In the genomic region with DNA sequence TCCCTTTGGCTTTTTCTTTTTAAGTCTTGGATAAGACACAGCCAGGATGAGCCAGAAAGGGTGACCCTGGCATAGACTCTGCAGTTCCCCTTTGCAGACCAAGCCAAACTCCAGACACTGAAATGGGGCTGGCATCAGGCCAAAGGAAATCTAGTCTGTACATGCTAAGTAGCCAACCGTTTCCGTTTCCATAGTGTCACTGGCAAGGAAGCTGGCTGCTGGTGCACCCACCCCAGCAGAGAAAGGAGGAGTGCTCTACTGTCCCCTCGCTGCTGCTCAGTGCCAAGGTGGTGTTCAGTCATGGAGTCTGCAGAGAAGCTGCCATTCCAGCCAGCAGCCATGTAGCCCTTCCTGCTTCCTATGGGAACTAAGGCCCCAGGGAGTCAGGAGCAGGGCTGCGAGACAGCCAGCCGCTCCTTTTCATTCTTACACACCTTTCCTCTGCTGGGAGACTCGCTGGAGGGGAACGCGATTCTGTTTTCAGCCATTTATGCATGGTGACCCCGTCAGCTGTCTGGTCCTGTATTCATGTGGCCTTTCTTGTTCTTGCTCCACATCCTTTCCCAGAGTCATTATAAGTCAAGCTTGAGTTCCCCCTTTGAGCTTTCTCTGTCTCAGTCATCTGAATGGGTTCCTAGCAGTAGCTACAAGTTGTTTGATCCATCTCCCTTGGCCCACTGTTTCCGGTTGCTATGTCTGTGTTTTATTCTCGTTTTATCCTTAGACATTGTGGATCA, we compare ENCODE assay signal across 9 mouse cellular contexts.
DNase-seq lines count a peak whose midpoint lies in the region; ATAC-seq and TF ChIP-seq lines count a peak whose summit lies in the region.
"Had no signal": no experiment of that assay in that cellular context is flagged by ENCODE, and none has a peak within 500 bp of the region (broad histone marks: within the 10 kb centered on the region; RNA-seq: fewer than 3 reads in every experiment).

No protein-coding gene starts in this region.

- H3K9ac ChIP-seq in hindbrain, embryonic 11.5 days (ENCODE audit: low read depth, low read length) = no peak overlapping the region
- no peak overlapping the region for H3K9ac ChIP-seq in lung, postnatal 0 days (replicated peaks; ENCODE audit: low read depth)

- H3K36me3 ChIP-seq in hindbrain, embryonic 11.5 days (ENCODE audit: control insufficient read depth, insufficient read depth, low read length) = no peaks in the 10 kb centered on the region
- no peaks in the 10 kb centered on the region for H3K36me3 ChIP-seq in lung, postnatal 0 days (ENCODE audit: insufficient read depth, low read length)

- no peak overlapping the region for H3K4me2 ChIP-seq in hindbrain, embryonic 11.5 days (replicated peaks; ENCODE audit: low read depth, low read length)
- H3K4me2 ChIP-seq in lung, postnatal 0 days (replicated peaks; ENCODE audit: low read depth, low read length) = no peak overlapping the region

- no peak overlapping the region for H3K27ac ChIP-seq in gastrocnemius, adult 2 months
- no peak overlapping the region for H3K27ac ChIP-seq in hindbrain, embryonic 11.5 days (ENCODE audit: low read depth, low read length)
- H3K27ac ChIP-seq in lung, postnatal 0 days (ENCODE audit: low read length) = 0 out of 2 replicates have a peak overlapping the region, but pooled peaks have one; percentile 26
- H3K27ac ChIP-seq: macrophage had no signal

- H3K4me3 ChIP-seq in gastrocnemius, adult 2 months = no peak overlapping the region
- no peak overlapping the region for H3K4me3 ChIP-seq in hindbrain, embryonic 11.5 days (ENCODE audit: low read depth, low read length)
- no peak overlapping the region for H3K4me3 ChIP-seq in lung, postnatal 0 days (ENCODE audit: low read depth, low read length)

- H3K27me3 ChIP-seq in hindbrain, embryonic 11.5 days (ENCODE audit: control insufficient read depth, insufficient read depth, low read length) = no peaks in the 10 kb centered on the region
- H3K27me3 ChIP-seq in lung, postnatal 0 days (replicated peaks; ENCODE audit: insufficient read depth, low read length) = no peaks in the 10 kb centered on the region

- no peak; the same call in 1 of the 2 replicates for TF ChIP-seq EP300 in lung, postnatal 0 days (IDR thresholded peaks at IDR 0.05)

- no peaks in the 10 kb centered on the region for H3K4me1 ChIP-seq in hindbrain, embryonic 11.5 days (replicated peaks; ENCODE audit: control insufficient read depth, insufficient read depth, low read length)
- peaks cover 20% of the 10 kb centered on the region for H3K4me1 ChIP-seq in lung, postnatal 0 days (ENCODE audit: insufficient read depth, low read depth, low read length)

- H3K9me3 ChIP-seq in hindbrain, embryonic 11.5 days (ENCODE audit: control insufficient read depth, low read length) = no peaks in the 10 kb centered on the region
- H3K9me3 ChIP-seq in lung, postnatal 0 days (ENCODE audit: low read length) = no peaks in the 10 kb centered on the region

- peak; percentile 42 to 52 for DNase-seq in adrenal gland, adult 18-20 months (ENCODE audit: low spot score in 2 of 2)
- peak; percentile 20 for DNase-seq in cerebellum, adult 11-12 months
- peak; percentile 59 for DNase-seq in gastrocnemius, adult 2 months
- DNase-seq in hindbrain, embryonic 11.5 days (ENCODE audit: low spot score) = peak; percentile 46
- DNase-seq in layer of hippocampus, adult 8-10 months (ENCODE audit: low spot score in 2 of 2) = peak; percentile 50
- peak; percentile 87 for DNase-seq in lung, postnatal 0 days (ENCODE audit: low spot score)
- peak; percentile 23 to 55 for DNase-seq in right cerebral cortex, adult 2 months (ENCODE audit: low spot score in 2 of 2)
- no peak for DNase-seq in yolk sac, embryonic 10.5 days (ENCODE audit: low spot score)

- ATAC-seq in hindbrain, embryonic 11.5 days (ENCODE audit: low FRiP score) = peak; percentile 43
- peak; percentile 87 for ATAC-seq in lung, postnatal 0 days

- no peak for TF ChIP-seq CTCF in gastrocnemius, adult 2 months (IDR thresholded peaks at IDR 0.05)
- TF ChIP-seq CTCF in lung, postnatal 0 days (IDR thresholded peaks at IDR 0.05) = peak; percentile 66

- 52% methylated on average over 11 of the region's 11 CpGs for WGBS in hindbrain, embryonic 11.5 days
- WGBS in lung, postnatal 0 days = 56% methylated on average over 11 of the region's 11 CpGs

- intact Hi-C loops in gastrocnemius, adult 2 months (cut with DNase I) = no loop called here
